Mouse (Mus musculus) CH12.LX (cell line): ENCODE data around the gene 2810006K23Rik. TPM values are rescaled to one million over a fixed set of nuclear protein-coding genes. Genes with fewer than 3 reads are reported as not detected.

ENCODE experiments used
- DNase-seq: peaks from one replicate; pipeline ENCODE4 v3.0.0-alpha.2; 2013; ENCODE audit errors: extremely low read depth
- H3K27ac ChIP-seq: 2 replicates; pipeline ENCODE4 v1.5.1; 2012; ENCODE audit warnings: low read depth, mild to moderate bottlenecking, control low read depth, moderate library complexity; ENCODE audit not compliant: insufficient read depth
- H3K27me3 ChIP-seq: replicated peaks from 2 replicates; pipeline ENCODE3; 2012; ENCODE audit warnings: inconsistent platforms
- H3K36me3 ChIP-seq, 2 experiments: replicated peaks in 1 of 2; 2 replicates each; pipeline versions ENCODE3 to v1.6.1; 2012; ENCODE audit warnings: inconsistent platforms in 1 of 2, low read length in 1 of 2, mild to moderate bottlenecking in 1 of 2, mixed read lengths in 1 of 2, moderate library complexity in 1 of 2; ENCODE audit not compliant: control insufficient read depth in 1 of 2, insufficient read depth in 1 of 2
- H3K4me1 ChIP-seq, 2 experiments: 2 replicates each; pipeline ENCODE4 v1.6.1; 2012; ENCODE audit warnings: inconsistent platforms in 1 of 2, moderate library complexity in 1 of 2; ENCODE audit not compliant: insufficient read depth in 2 of 2, control insufficient read depth in 1 of 2
- H3K4me2 ChIP-seq: 2 replicates; pipeline ENCODE4 v1.6.1; 2012; ENCODE audit warnings: low read depth, mild to moderate bottlenecking, control low read depth; ENCODE audit not compliant: poor library complexity, insufficient read depth, severe bottlenecking
- H3K4me3 ChIP-seq, 3 experiments: fragments of 150-350 bp in 1 of 3; sonication (generic) in 1 of 3; replicated peaks in 1 of 3; 2 replicates each; pipeline versions ENCODE3 to v1.5.1; 2011 to 2012; ENCODE audit warnings: low read depth in 2 of 3, low read length in 2 of 3, mild to moderate bottlenecking in 2 of 3, moderate library complexity in 2 of 3, control low read depth in 1 of 3, improper control_type of control experiment in 1 of 3, inconsistent platforms in 1 of 3, mixed read lengths in 1 of 3; ENCODE audit not compliant: poor library complexity in 1 of 3
- H3K79me2 ChIP-seq: replicated peaks from 2 replicates; pipeline ENCODE4 v1.6.1; 2012; ENCODE audit warnings: mild to moderate bottlenecking, moderate library complexity; ENCODE audit not compliant: control insufficient read depth, poor library complexity, insufficient read depth, severe bottlenecking; ENCODE audit errors: extremely low read depth
- H3K9ac ChIP-seq: 2 replicates; pipeline ENCODE4 v1.6.1; 2012; ENCODE audit warnings: low read depth, mild to moderate bottlenecking, control low read depth, moderate library complexity; ENCODE audit not compliant: insufficient read depth
- H3K9me3 ChIP-seq: replicated peaks from 2 replicates; pipeline ENCODE3; 2012; ENCODE audit warnings: low read length, inconsistent platforms, mixed read lengths
- BHLHE40 ChIP-seq: IDR thresholded peaks from 2 replicates; pipeline ENCODE4 v1.6.1; 2011; ENCODE audit warnings: mild to moderate bottlenecking, low read depth, low read length, improper control_type of control experiment
- CTCF ChIP-seq, 2 experiments: IDR thresholded peaks in 1 of 2; conservative IDR thresholded peaks in 1 of 2; 2 replicates each; pipeline ENCODE4 v1.5.1; 2011 to 2012; ENCODE audit warnings: low read depth in 2 of 2, low read length in 2 of 2, improper control_type of control experiment in 1 of 2, inconsistent platforms in 1 of 2, mild to moderate bottlenecking in 1 of 2, moderate library complexity in 1 of 2
- E2F4 ChIP-seq: IDR thresholded peaks from 2 replicates; pipeline ENCODE4 v1.6.1; 2011; ENCODE audit warnings: low read depth, low read length, improper control_type of control experiment; ENCODE audit not compliant: insufficient replicate concordance
- GABPA ChIP-seq: IDR thresholded peaks from 2 replicates; pipeline ENCODE4 v1.6.1; 2012; ENCODE audit warnings: low read depth, low read length, improper control_type of control experiment, inconsistent platforms; ENCODE audit not compliant: insufficient replicate concordance
- HCFC1 ChIP-seq: IDR thresholded peaks from 2 replicates; pipeline ENCODE4 v1.6.1; 2012; ENCODE audit warnings: low read depth, mild to moderate bottlenecking, inconsistent platforms, low read length, improper control_type of control experiment
- JUN ChIP-seq: IDR thresholded peaks from 2 replicates; pipeline ENCODE4 v1.6.1; 2011; ENCODE audit warnings: low read depth, mild to moderate bottlenecking, low read length, improper control_type of control experiment, moderate library complexity; ENCODE audit not compliant: insufficient read depth
- KAT2A ChIP-seq: IDR thresholded peaks from 2 replicates; pipeline ENCODE4 v1.6.1; 2012; ENCODE audit warnings: low read length, improper control_type of control experiment, inconsistent platforms; ENCODE audit not compliant: insufficient replicate concordance
- MAFK ChIP-seq: IDR thresholded peaks from 2 replicates; pipeline ENCODE4 v1.6.1; 2011; ENCODE audit warnings: low read length, improper control_type of control experiment; ENCODE audit not compliant: insufficient replicate concordance
- MAX ChIP-seq: IDR thresholded peaks from 2 replicates; pipeline ENCODE4 v1.6.1; 2011; ENCODE audit warnings: low read length, improper control_type of control experiment
- MEF2A ChIP-seq: IDR thresholded peaks from 2 replicates; pipeline ENCODE4 v1.6.1; 2014; ENCODE audit warnings: low read depth, mild to moderate bottlenecking, inconsistent platforms, low read length, improper control_type of control experiment, borderline replicate concordance
- NRF1 ChIP-seq: IDR thresholded peaks from 2 replicates; pipeline ENCODE4 v1.6.1; 2014; ENCODE audit warnings: low read depth, mild to moderate bottlenecking, inconsistent platforms, low read length, improper control_type of control experiment, moderate library complexity
- RCOR1 ChIP-seq: conservative IDR thresholded peaks from 2 replicates; pipeline ENCODE4 v1.6.1; 2012; ENCODE audit warnings: low read depth, mild to moderate bottlenecking, inconsistent platforms, low read length, improper control_type of control experiment
- SIN3A ChIP-seq: IDR thresholded peaks from 2 replicates; pipeline ENCODE4 v1.6.1; 2012; ENCODE audit warnings: low read length, improper control_type of control experiment, inconsistent platforms
- TBP ChIP-seq: conservative IDR thresholded peaks from 2 replicates; pipeline ENCODE4 v1.6.1; 2011; ENCODE audit warnings: low read depth, low read length, improper control_type of control experiment
- TCF12 ChIP-seq: IDR thresholded peaks from 2 replicates; pipeline ENCODE4 v1.6.1; 2014; ENCODE audit warnings: low read depth, mild to moderate bottlenecking, inconsistent platforms, low read length, improper control_type of control experiment
- UBTF ChIP-seq: IDR thresholded peaks from 2 replicates; pipeline ENCODE4 v1.6.1; 2012; ENCODE audit warnings: low read depth, mild to moderate bottlenecking, inconsistent platforms, low read length, improper control_type of control experiment, moderate library complexity
- USF1 ChIP-seq: IDR thresholded peaks from 2 replicates; pipeline ENCODE4 v1.6.1; 2014; ENCODE audit warnings: low read depth, mild to moderate bottlenecking, inconsistent platforms, low read length, improper control_type of control experiment
- dilution Hi-C: fragments of 300-500 bp; cut with MboI; formaldehyde crosslinking; loops from 2 replicates; pipeline ENCODE4 v1.14.3; 2020; ENCODE audit warnings: low sequenced_read_pairs; ENCODE audit not compliant: extremely low pct_unique_long_range_greater_than_20kb, extremely low pct_ligation_motif_present
- in situ Hi-C: fragments of 300-500 bp; cut with MboI; formaldehyde crosslinking; loops from 3 replicates; pipeline ENCODE4 v1.14.3; 2019; ENCODE audit warnings: low sequenced_read_pairs, low pct_ligation_motif_present, low pct_unique_long_range_greater_than_20kb, mixed read lengths
- polyA plus RNA-seq: library from polyadenylated mRNA; unstranded; fragments of >175 nt; gene quantifications from 2 replicates; pipeline ENCODE4 v1.2.1, GENCODE M21; 2012; ENCODE audit warnings: low read depth; ENCODE audit not compliant: insufficient read length
- total RNA-seq, 2 experiments: library from RNA; depleted of rRNA; stranded (reverse); fragments of 300-350 nt in 1 of 2; fragments of >200 nt in 1 of 2; gene quantifications; 2 replicates each; pipeline ENCODE4 v1.2.3; 2012 to 2014

2810006K23Rik gene
- total and polyA plus RNA-seq, 3 experiments: 6.3 to 8.9 (median 8.2) TPM

GRCm38 (mm10) chr5:124376401-124376800 is 48.5 kb downstream of the 2810006K23Rik start:
- Histone ChIP-seq H3K27ac (no peak overlapping the region), H3K4me1 (no peaks in the 10 kb centered on the region), H3K9me3 (no peaks in the 10 kb centered on the region), H3K4me2 (no peak overlapping the region), H3K4me3 (no peak overlapping the region), H3K9ac (no peak overlapping the region), H3K36me3 (peaks cover 64 to 86% of the 10 kb centered on the region in 2 experiments), H3K79me2 (no peaks in the 10 kb centered on the region), H3K27me3 (no peaks in the 10 kb centered on the region)
- DNase-seq: no peak
- in situ Hi-C loops: loop anchor here (5.0 kb wide), 1 partner anchor 36 kb away; no protein-coding TSS in a partner anchor
- dilution Hi-C loops: no loop called here
- TF ChIP-seq RCOR1 (no peak), TCF12 (no peak), KAT2A (no peak), SIN3A (no peak), CTCF (conservative IDR thresholded peaks at IDR 0.05 in 1 of 2, IDR thresholded peaks at IDR 0.05 in 1 of 2; ENCODE audit: low read depth in 2 of 2, low read length in 2 of 2) (no peak), GABPA (no peak), UBTF (no peak), USF1 (no peak), MEF2A (no peak), HCFC1 (no peak), JUN (no peak), E2F4 (no peak), MAX (no peak), MAFK (no peak)

- H3K27ac ChIP-seq: no peak overlapping the region
- H3K4me2 ChIP-seq: no peak overlapping the region
- no peak for DNase-seq
- no peak overlapping the region for H3K9ac ChIP-seq
- no peaks in the 10 kb centered on the region for H3K27me3 ChIP-seq
- dilution Hi-C loops: no loop called here
- H3K9me3 ChIP-seq: no peaks in the 10 kb centered on the region
- H3K36me3 ChIP-seq: peaks cover 64 to 86% of the 10 kb centered on the region in 2 experiments
- H3K4me3 ChIP-seq: no peak overlapping the region
- H3K4me1 ChIP-seq: no peaks in the 10 kb centered on the region
- TF ChIP-seq TBP (no peak), KAT2A (no peak), BHLHE40 (no peak), NRF1 (no peak)
- TF ChIP-seq, all 38 proteins: peak for 0
- H3K79me2 ChIP-seq: no peaks in the 10 kb centered on the region
- in situ Hi-C loops: loop anchor here (5.0 kb wide), 1 partner anchor 35 kb away; no protein-coding TSS in a partner anchor
These were observed 49.3 kb downstream of the 2810006K23Rik start for GRCm38 (mm10) chr5:124377149-124377548.
